Mouse (Mus musculus): Measurements from ENCODE around the gene Gfer.
A peak's percentile ranks its signal among the peaks of the same experiment; 100 is the strongest.

The Gfer gene

DNA sequence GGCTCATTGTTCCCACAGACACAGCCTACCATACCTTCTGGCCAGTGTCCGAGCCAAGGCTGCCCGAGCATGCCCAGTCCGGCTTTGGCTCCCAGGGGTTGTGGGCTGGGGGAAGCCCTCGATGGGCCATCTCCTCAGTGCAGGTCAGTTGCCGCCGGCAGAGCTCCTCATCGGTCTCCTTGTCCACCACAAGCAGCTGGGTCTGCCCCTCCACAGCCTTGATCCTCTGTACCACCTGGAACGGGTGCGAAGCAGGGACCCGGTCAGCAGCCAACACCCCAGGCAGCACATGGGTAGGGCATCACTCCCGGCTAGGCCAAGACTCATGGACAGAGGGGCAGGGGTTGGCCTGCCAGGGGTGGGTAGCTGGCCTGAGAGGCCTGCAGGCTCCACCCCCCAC lies 48.5 kb downstream of the Gfer start:
- DNase-seq (ENCODE audit: low spot score) = no peak

DNA sequence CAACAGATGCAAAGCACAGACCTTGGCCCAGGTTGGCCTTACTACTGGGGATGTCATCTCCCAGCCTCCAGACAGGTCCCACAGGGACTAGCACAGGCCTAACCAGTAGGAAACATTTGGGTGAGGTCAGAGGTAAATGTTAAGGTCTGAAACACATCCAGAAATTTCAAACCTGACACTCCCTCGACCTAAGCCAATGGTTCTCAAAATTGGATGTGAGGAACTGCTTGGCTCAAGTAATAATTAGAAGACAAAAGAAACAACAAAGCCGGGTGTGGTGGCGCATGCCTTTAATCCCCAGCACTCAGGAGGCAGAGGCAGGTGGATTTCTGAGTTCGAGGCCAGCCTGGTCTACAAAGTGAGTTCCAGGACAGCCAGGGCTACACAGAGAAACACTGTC lies 49.6 kb downstream of the Gfer start:
- no peak for DNase-seq (ENCODE audit: low spot score)

DNA sequence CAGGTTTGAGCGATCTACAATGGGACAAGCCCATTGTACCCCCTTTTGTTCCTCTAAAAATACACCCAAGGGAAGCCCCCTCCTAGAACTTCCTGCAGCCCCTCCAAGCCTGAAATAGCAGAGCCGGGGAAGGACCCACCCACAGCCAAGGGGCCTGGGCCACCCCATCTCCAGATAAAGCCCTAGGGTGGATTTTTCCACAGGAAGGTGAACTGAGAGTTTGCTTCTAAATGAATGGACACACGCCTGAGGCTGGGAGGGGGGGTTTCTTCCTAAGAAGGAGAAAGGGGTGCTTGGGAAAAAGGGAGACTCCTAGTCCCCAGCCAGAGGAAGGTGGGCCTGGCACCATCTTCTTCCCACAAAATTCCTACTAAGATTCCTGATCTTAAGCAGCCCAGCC lies 50.0 kb downstream of the Gfer start:
- no peak for DNase-seq (ENCODE audit: low spot score)

DNA sequence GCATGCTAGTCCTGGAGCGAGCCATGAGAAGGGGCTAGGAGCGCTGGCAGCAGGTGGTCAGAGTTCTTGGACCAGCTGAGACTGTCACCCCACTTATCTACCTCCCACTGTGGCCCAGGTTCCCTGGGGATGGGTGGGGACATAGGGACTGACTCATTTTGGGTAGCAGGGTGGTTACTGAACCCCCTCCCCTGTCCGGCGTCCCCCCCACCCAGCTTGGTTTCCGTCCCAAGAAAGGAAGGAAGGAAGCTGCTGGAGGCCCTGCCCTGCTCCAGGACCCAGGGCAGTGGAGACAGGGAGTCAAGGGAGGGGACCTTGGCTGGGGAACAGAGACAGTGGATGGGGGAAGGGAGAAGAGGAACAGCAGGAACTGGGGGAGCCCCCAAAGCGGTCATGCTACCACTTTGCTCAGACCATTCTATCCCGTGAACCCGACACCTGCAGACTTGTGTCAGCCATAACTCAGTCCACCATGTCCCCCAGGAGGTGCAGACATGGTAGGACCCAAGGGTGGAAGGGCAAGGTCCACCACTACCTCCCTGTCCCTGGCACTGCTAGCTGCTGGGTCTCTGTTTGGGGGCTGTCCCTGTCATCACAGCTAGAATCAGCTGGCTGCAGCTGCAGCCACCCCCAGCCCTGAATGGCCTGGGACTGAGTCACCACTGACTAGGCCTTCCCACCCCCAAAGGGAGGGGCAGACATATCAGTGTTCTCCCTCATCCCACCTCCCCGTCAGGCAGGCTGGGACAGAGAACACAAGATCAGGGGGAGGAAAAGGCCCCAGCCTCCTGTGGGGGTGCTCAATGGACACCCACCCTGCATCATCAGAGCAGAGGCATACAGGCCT lies 50.9 kb downstream of the Gfer start:
- DNase-seq (ENCODE audit: low spot score) = no peak

DNA sequence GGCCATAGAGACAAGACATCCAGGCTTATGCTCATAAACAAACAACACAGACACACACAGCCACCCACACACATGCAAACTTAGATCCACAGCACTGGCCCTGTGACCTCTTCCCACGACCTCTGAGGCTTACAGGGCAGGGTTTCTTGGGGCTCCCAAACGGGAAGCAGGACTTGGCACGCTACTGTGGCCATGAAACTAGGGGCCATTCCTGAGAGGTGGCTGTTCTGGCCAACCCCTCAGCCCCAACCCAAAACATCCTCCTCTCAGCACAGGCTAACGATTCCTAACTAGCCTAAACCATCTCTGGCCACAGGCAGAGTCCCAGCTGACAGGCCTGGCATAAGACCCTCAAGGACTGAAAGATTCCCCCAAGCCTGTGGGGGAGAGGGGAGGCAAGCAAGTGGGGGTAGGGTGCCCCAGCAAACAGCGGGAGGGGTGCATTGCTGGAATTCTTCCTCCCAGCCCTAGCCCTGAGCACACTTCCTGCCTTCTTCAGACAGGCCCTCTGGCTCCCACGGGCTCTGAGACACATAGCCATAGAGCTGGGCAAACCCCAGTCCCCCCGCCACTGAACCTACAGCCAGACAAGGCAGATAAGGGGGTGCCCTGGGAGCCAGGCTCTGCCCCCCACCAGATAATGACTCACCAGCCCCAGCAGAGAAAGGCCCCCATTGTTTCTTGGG lies 51.8 kb downstream of the Gfer start:
- DNase-seq (ENCODE audit: low spot score) = peak; percentile 47

Data from adipocyte (in vitro differentiated cells).